Mouse (Mus musculus): Measurements from ENCODE around the gene Ccdc51. TPM values are rescaled to one million over a fixed set of nuclear protein-coding genes. Genes with fewer than 3 reads are reported as not detected.

Gene Ccdc51
- polyA plus RNA-seq, 1 experiment from 2014 or later, result 14.2 TPM

GRCm38 (mm10) chr9:109111591-109111990, 29.3 kb downstream of the Ccdc51 start:
- Histone ChIP-seq H3K36me3 (peaks cover 86% of the 10 kb centered on the region), H3K4me1 (replicated peaks) (no peaks in the 10 kb centered on the region), H3K4me3 (no peak overlapping the region), H3K27me3 (no peaks in the 10 kb centered on the region), H3K9me3 (replicated peaks) (no peaks in the 10 kb centered on the region), H3K27ac (no peak overlapping the region), H3K4me2 (no peak overlapping the region), H3K9ac (no peak overlapping the region)
- ATAC-seq (replicated peaks; ENCODE audit: insufficient number of reproducible peaks, insufficient read depth, low FRiP score, low read depth), result no peak
- WGBS, result 89% methylated on average over 9 of the region's 9 CpGs

- no peak overlapping the region for H3K4me2 ChIP-seq
- H3K4me1 ChIP-seq (replicated peaks), result no peaks in the 10 kb centered on the region
- H3K4me3 ChIP-seq, result no peak overlapping the region
- H3K36me3 ChIP-seq, result peaks cover 96% of the 10 kb centered on the region
- WGBS, result 91% methylated on average over 8 of the region's 8 CpGs
- H3K9ac ChIP-seq, result no peak overlapping the region
- no peak for ATAC-seq (replicated peaks; ENCODE audit: insufficient number of reproducible peaks, insufficient read depth, low FRiP score, low read depth)
- H3K27ac ChIP-seq, result no peak overlapping the region
- H3K27me3 ChIP-seq, result no peaks in the 10 kb centered on the region
- no peaks in the 10 kb centered on the region for H3K9me3 ChIP-seq (replicated peaks)
Observed at GRCm38 (mm10) chr9:109113331-109113730, 31.0 kb downstream of the Ccdc51 start.

GRCm38 (mm10) chr9:109114276-109114675, 32.0 kb downstream of the Ccdc51 start:
- Histone ChIP-seq H3K9ac (no peak overlapping the region), H3K4me1 (replicated peaks) (no peaks in the 10 kb centered on the region), H3K27ac (no peak overlapping the region), H3K4me2 (no peak overlapping the region), H3K36me3 (peaks cover 91% of the 10 kb centered on the region), H3K4me3 (no peak overlapping the region), H3K27me3 (no peaks in the 10 kb centered on the region), H3K9me3 (replicated peaks) (no peaks in the 10 kb centered on the region)
- no peak for ATAC-seq (replicated peaks; ENCODE audit: insufficient number of reproducible peaks, insufficient read depth, low FRiP score, low read depth)
- 92% methylated on average over 11 of the region's 11 CpGs for WGBS

- Histone ChIP-seq H3K4me2 (no peak overlapping the region), H3K9ac (no peak overlapping the region), H3K4me1 (replicated peaks) (no peaks in the 10 kb centered on the region), H3K4me3 (no peak overlapping the region), H3K27ac (no peak overlapping the region), H3K9me3 (replicated peaks) (no peaks in the 10 kb centered on the region), H3K27me3 (no peaks in the 10 kb centered on the region), H3K36me3 (peaks cover 85% of the 10 kb centered on the region)
- WGBS, result 86% methylated on average over 7 of the region's 7 CpGs
- no peak for ATAC-seq (replicated peaks; ENCODE audit: insufficient number of reproducible peaks, insufficient read depth, low FRiP score, low read depth)
Observed at GRCm38 (mm10) chr9:109114871-109115270, 32.6 kb downstream of the Ccdc51 start.

- no peaks in the 10 kb centered on the region for H3K9me3 ChIP-seq (replicated peaks)
- H3K4me1 ChIP-seq (replicated peaks), result no peaks in the 10 kb centered on the region
- peaks cover 71% of the 10 kb centered on the region for H3K36me3 ChIP-seq
- no peak for ATAC-seq (replicated peaks; ENCODE audit: insufficient number of reproducible peaks, insufficient read depth, low FRiP score, low read depth)
- H3K4me2 ChIP-seq, result no peak overlapping the region
- H3K27me3 ChIP-seq, result no peaks in the 10 kb centered on the region
- H3K9ac ChIP-seq, result no peak overlapping the region
- WGBS, result 87% methylated on average over 10 of the region's 10 CpGs
- no peak overlapping the region for H3K4me3 ChIP-seq
- no peak overlapping the region for H3K27ac ChIP-seq
Observed at GRCm38 (mm10) chr9:109116205-109116604, 33.9 kb downstream of the Ccdc51 start.

GRCm38 (mm10) chr9:109118106-109118505, 35.8 kb downstream of the Ccdc51 start:
- no peak for ATAC-seq (replicated peaks; ENCODE audit: insufficient number of reproducible peaks, insufficient read depth, low FRiP score, low read depth)
- Histone ChIP-seq H3K4me2 (no peak overlapping the region), H3K27ac (no peak overlapping the region), H3K9ac (no peak overlapping the region), H3K9me3 (replicated peaks) (no peaks in the 10 kb centered on the region), H3K27me3 (no peaks in the 10 kb centered on the region), H3K4me1 (replicated peaks) (peaks cover 5% of the 10 kb centered on the region), H3K36me3 (peaks cover 53% of the 10 kb centered on the region), H3K4me3 (no peak overlapping the region)
- 67% methylated on average over 4 of the region's 4 CpGs for WGBS

GRCm38 (mm10) chr9:109119571-109119970, 37.3 kb downstream of the Ccdc51 start:
- H3K4me1 ChIP-seq (replicated peaks), result peaks cover 10% of the 10 kb centered on the region
- no peak for ATAC-seq (replicated peaks; ENCODE audit: insufficient number of reproducible peaks, insufficient read depth, low FRiP score, low read depth)

GRCm38 (mm10) chr9:109120956-109121355, 38.7 kb downstream of the Ccdc51 start:
- H3K9me3 ChIP-seq (replicated peaks), result no peaks in the 10 kb centered on the region
- no peak overlapping the region for H3K4me2 ChIP-seq
- ATAC-seq (replicated peaks; ENCODE audit: insufficient number of reproducible peaks, insufficient read depth, low FRiP score, low read depth), result no peak
- H3K9ac ChIP-seq, result no peak overlapping the region
- whole genome bisulfite sequencing, result 92% methylated on average over 6 of the region's 6 CpGs
- H3K4me1 ChIP-seq (replicated peaks), result peaks cover 10% of the 10 kb centered on the region
- no peak overlapping the region for H3K4me3 ChIP-seq
- H3K36me3 ChIP-seq, result peaks cover 25% of the 10 kb centered on the region
- no peak overlapping the region for H3K27ac ChIP-seq
- H3K27me3 ChIP-seq, result no peaks in the 10 kb centered on the region

More at GRCm38 (mm10) chr9:109119571-109119970, 37.3 kb downstream of the Ccdc51 start:
- no peak overlapping the region for H3K27ac ChIP-seq
- H3K4me3 ChIP-seq, result no peak overlapping the region
- H3K36me3 ChIP-seq, result peaks cover 38% of the 10 kb centered on the region
- H3K4me2 ChIP-seq, result no peak overlapping the region
- 75% methylated on average over 9 of the region's 9 CpGs for WGBS
- no peaks in the 10 kb centered on the region for H3K9me3 ChIP-seq (replicated peaks)
- no peak overlapping the region for H3K9ac ChIP-seq
- no peaks in the 10 kb centered on the region for H3K27me3 ChIP-seq

- no peaks in the 10 kb centered on the region for H3K27me3 ChIP-seq
- no peak overlapping the region for H3K4me3 ChIP-seq
- peaks cover 9% of the 10 kb centered on the region; the same call in 1 of the 2 replicates for H3K36me3 ChIP-seq
- ATAC-seq (replicated peaks; ENCODE audit: insufficient number of reproducible peaks, insufficient read depth, low FRiP score, low read depth), result no peak
- H3K9ac ChIP-seq, result no peak overlapping the region
- no peak overlapping the region for H3K4me2 ChIP-seq
- H3K27ac ChIP-seq, result no peak overlapping the region
- 45% methylated on average over 2 of the region's 2 CpGs for WGBS
- peaks cover 10% of the 10 kb centered on the region for H3K4me1 ChIP-seq (replicated peaks)
- H3K9me3 ChIP-seq (replicated peaks), result no peaks in the 10 kb centered on the region
Observed at GRCm38 (mm10) chr9:109122553-109123085, 40.3 kb downstream of the Ccdc51 start.

GRCm38 (mm10) chr9:109123266-109123665, 41.0 kb downstream of the Ccdc51 start:
- Histone ChIP-seq H3K27ac (no peak overlapping the region), H3K4me2 (no peak overlapping the region), H3K36me3 (peaks cover 5% of the 10 kb centered on the region; the same call in 1 of the 2 replicates), H3K9me3 (replicated peaks) (no peaks in the 10 kb centered on the region), H3K9ac (no peak overlapping the region), H3K4me1 (replicated peaks) (peaks cover 10% of the 10 kb centered on the region), H3K4me3 (no peak overlapping the region), H3K27me3 (no peaks in the 10 kb centered on the region)
- ATAC-seq (replicated peaks; ENCODE audit: insufficient number of reproducible peaks, insufficient read depth, low FRiP score, low read depth), result no peak
- WGBS, result 31% methylated on average over 6 of the region's 6 CpGs

- H3K9ac ChIP-seq, result no peak overlapping the region
- peaks cover 10% of the 10 kb centered on the region for H3K4me1 ChIP-seq (replicated peaks)
- H3K9me3 ChIP-seq (replicated peaks), result no peaks in the 10 kb centered on the region
- no peaks in the 10 kb centered on the region for H3K36me3 ChIP-seq
- no peak overlapping the region for H3K27ac ChIP-seq
- WGBS, result 88% methylated on average over 3 of the region's 3 CpGs
- no peaks in the 10 kb centered on the region for H3K27me3 ChIP-seq
- H3K4me2 ChIP-seq, result no peak overlapping the region
- no peak for ATAC-seq (replicated peaks; ENCODE audit: insufficient number of reproducible peaks, insufficient read depth, low FRiP score, low read depth)
- H3K4me3 ChIP-seq, result no peak overlapping the region
Observed at GRCm38 (mm10) chr9:109124164-109124563, 41.9 kb downstream of the Ccdc51 start.

- Histone ChIP-seq H3K9ac (no peak overlapping the region), H3K4me2 (no peak overlapping the region), H3K27me3 (no peaks in the 10 kb centered on the region), H3K36me3 (no peaks in the 10 kb centered on the region), H3K4me1 (replicated peaks) (peaks cover 10% of the 10 kb centered on the region), H3K4me3 (no peak overlapping the region), H3K9me3 (replicated peaks) (no peaks in the 10 kb centered on the region), H3K27ac (no peak overlapping the region)
- WGBS, result 76% methylated on average over 2 of the region's 2 CpGs
- no peak for ATAC-seq (replicated peaks; ENCODE audit: insufficient number of reproducible peaks, insufficient read depth, low FRiP score, low read depth)
Observed at GRCm38 (mm10) chr9:109125043-109125442, 42.8 kb downstream of the Ccdc51 start.

Data from heart, embryonic 15.5 days (tissue).